In the genomic region with DNA sequence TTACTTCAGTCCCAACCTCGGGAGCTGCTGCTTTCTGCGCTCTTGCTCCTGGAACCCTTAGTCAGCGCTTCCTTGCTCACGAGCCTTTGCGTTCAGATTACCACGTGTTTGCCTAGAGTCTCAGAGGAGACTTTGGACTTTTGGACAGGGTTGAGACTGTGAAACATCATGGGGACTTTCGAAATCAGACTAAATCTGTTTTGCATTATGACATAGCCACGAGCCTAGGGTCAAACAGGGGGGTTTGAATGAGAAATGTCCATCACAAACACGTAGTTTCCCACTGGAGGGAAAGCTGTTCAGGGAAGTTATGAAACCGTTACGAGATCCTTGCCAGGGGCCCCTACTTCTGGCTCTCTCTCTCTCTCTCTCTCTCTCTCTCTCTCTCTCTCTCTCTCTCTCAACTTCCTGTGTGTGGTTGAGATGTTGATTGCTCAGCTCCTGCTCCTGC, we compare ENCODE assay signal across 12 mouse cellular contexts. TPM values are rescaled to one million over a fixed set of nuclear protein-coding genes. Genes with fewer than 3 reads are reported as not detected.
DNase-seq lines count a peak whose midpoint lies in the region; ATAC-seq lines count a peak whose summit lies in the region.
"Had no signal": no experiment of that assay in that cellular context is flagged by ENCODE, and none has a peak within 500 bp of the region (broad histone marks: within the 10 kb centered on the region; RNA-seq: fewer than 3 reads in every experiment).

No protein-coding gene starts in this region.

- peak; percentile 64 for ATAC-seq in granulocyte monocyte progenitor cell, adult 5-6 weeks (replicated peaks; ENCODE audit: poor library complexity, severe bottlenecking)
- ATAC-seq in liver, embryonic 11.5 days (replicated peaks; ENCODE audit: low FRiP score): peak; percentile 26; the same call in 1 of the 2 replicates

- H3K4me1 ChIP-seq in liver, embryonic 11.5 days (replicated peaks; ENCODE audit: control insufficient read depth, insufficient read depth, low read length): peaks cover 7% of the 10 kb centered on the region; the same call in 1 of the 2 replicates
- H3K4me1 ChIP-seq: midbrain, embryonic 12.5 days had no signal

- H3K4me2 ChIP-seq in liver, embryonic 11.5 days: peak overlapping the region; percentile 36
- H3K4me2 ChIP-seq: heart, embryonic 13.5 days; midbrain, embryonic 12.5 days had no signal

- peak; percentile 33 for DNase-seq in lung, postnatal 10 days
- no peak for DNase-seq in lung, postnatal 36 days
- no peak for DNase-seq in liver, embryonic 11.5 days (ENCODE audit: low spot score)
- no peak for DNase-seq in retina, embryonic 14.5 days (ENCODE audit: low spot score)
- no peak for DNase-seq in thymus, postnatal 36 days
- no peak for DNase-seq in spleen, adult 12 weeks (ENCODE audit: low spot score)
- DNase-seq: cerebellum, postnatal 10 days; layer of hippocampus, adult 9-11 months; thymus, adult 2 months had no signal

- H3K36me3 ChIP-seq in liver, embryonic 11.5 days (ENCODE audit: control insufficient read depth, insufficient read depth, low read length): no peaks in the 10 kb centered on the region
- H3K36me3 ChIP-seq: heart, embryonic 13.5 days; midbrain, embryonic 12.5 days had no signal

- 36% methylated on average over 11 of the region's 11 CpGs for whole genome bisulfite sequencing in liver, embryonic 11.5 days

- H3K9me3 ChIP-seq in liver, embryonic 11.5 days (ENCODE audit: control insufficient read depth, low read length): no peaks in the 10 kb centered on the region
- H3K9me3 ChIP-seq: heart, embryonic 13.5 days; midbrain, embryonic 12.5 days had no signal

- no peak overlapping the region; the same call in 1 of the 2 replicates for H3K9ac ChIP-seq in liver, embryonic 11.5 days (ENCODE audit: low read depth, low read length)
- H3K9ac ChIP-seq: heart, embryonic 13.5 days; midbrain, embryonic 12.5 days had no signal

- H3K27me3 ChIP-seq in liver, embryonic 11.5 days (replicated peaks; ENCODE audit: control insufficient read depth, insufficient read depth, low read length): no peaks in the 10 kb centered on the region
- H3K27me3 ChIP-seq: midbrain, embryonic 12.5 days had no signal

- no peak overlapping the region for H3K4me3 ChIP-seq in liver, embryonic 11.5 days (ENCODE audit: low read depth, low read length)
- H3K4me3 ChIP-seq: heart, embryonic 13.5 days; midbrain, embryonic 12.5 days had no signal

- H3K27ac ChIP-seq in liver, embryonic 11.5 days (ENCODE audit: low read depth, low read length): no peak overlapping the region
- H3K27ac ChIP-seq: heart, embryonic 13.5 days; midbrain, embryonic 12.5 days had no signal

RNA-seq across cellular contexts. Expression of gene Il17ra, which starts 8.4 kb away (rescaled TPM):
- total RNA-seq in granulocyte monocyte progenitor cell, adult 5-6 weeks (2014; fragmentation: Nextera tagmentation): 17.1 and 29.8 TPM in 2 replicates
- total RNA-seq in granulocyte monocyte progenitor cell, adult 5-6 weeks (2017): 17.0 and 27.7 TPM in 2 replicates
- polyA plus RNA-seq in liver, embryonic 11.5 days (2014; fragmentation: Nextera tagmentation; extraction: Ambion mirVana): 6.8 and 8.7 TPM in 2 replicates

RNA-seq across cellular contexts. Expression of gene Tmem121b, which starts 39.0 kb away (rescaled TPM):
- not detected in 2 replicates for total RNA-seq in granulocyte monocyte progenitor cell, adult 5-6 weeks (2014; fragmentation: Nextera tagmentation)
- total RNA-seq in granulocyte monocyte progenitor cell, adult 5-6 weeks (2017): not detected in 2 replicates
- 0.07 TPM in 1 of 2 replicates, not detected in the other for polyA plus RNA-seq in liver, embryonic 11.5 days (2014; fragmentation: Nextera tagmentation; extraction: Ambion mirVana)
